Mouse (Mus musculus) embryonic fibroblast, embryonic 13.5 days (primary cell): ENCODE results near the gene Dctpp1.

Source experiments
- CTCF ChIP-seq: IDR thresholded peaks from 2 replicates; pipeline ENCODE4 v1.5.1; 2011; ENCODE audit warnings: mild to moderate bottlenecking, control low read depth, low read length, moderate library complexity, borderline replicate concordance; ENCODE audit not compliant: insufficient read depth
- POLR2A ChIP-seq: IDR thresholded peaks from 2 replicates; pipeline ENCODE4 v1.6.1; 2011; ENCODE audit warnings: low read depth, mild to moderate bottlenecking, control low read depth, low read length, moderate library complexity

GRCm38 (mm10) chr7:127281114-127281513, 20.6 kb upstream of the Dctpp1 start:
- TF ChIP-seq CTCF (no peak), POLR2A (no peak)
